Mouse (Mus musculus) thymus, postnatal 0 days (tissue): ENCODE data around the gene Mcu. TPM values are rescaled to one million over a fixed set of nuclear protein-coding genes. Genes with fewer than 3 reads are reported as not detected.

Experiments
- DNase-seq: peaks from one replicate; pipeline ENCODE4 v3.0.0-alpha.2; 2015; ENCODE audit warnings: low spot score
- polyA plus RNA-seq: library from polyadenylated mRNA; unstranded; fragments of >200 nt; fragmentation: Nextera tagmentation; extraction: Ambion mirVana; gene quantifications from 2 replicates; pipeline ENCODE4 v1.2.1, GENCODE M21; 2015

The Mcu gene
- polyA plus RNA-seq, 1 experiment from 2014 or later, result 29.3 TPM

DNA sequence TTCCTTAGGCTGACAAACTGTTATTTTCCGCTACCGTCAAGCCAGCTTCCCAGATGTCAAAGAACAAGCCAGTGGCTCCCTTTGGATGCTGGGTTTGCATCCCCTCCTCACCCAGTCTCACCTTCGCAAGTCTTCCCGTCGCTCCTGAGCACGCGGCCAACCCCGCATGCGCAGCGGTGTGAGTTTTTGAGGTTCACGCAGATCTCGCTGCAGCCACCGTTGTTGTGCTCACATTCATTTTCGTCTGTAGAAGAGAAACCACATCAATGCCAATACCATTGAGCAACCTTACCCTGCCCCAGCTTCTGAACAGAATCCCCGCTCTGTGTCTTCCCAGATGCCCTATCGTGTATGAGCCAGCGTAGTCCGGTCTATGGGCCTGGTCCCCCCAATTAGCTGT is 180.7 kb downstream of the Mcu start:
- no peak for DNase-seq

- DNase-seq, result no peak
Measured at GRCm38 (mm10) chr10:59430701-59431218, 185.7 kb downstream of the Mcu start.

DNA sequence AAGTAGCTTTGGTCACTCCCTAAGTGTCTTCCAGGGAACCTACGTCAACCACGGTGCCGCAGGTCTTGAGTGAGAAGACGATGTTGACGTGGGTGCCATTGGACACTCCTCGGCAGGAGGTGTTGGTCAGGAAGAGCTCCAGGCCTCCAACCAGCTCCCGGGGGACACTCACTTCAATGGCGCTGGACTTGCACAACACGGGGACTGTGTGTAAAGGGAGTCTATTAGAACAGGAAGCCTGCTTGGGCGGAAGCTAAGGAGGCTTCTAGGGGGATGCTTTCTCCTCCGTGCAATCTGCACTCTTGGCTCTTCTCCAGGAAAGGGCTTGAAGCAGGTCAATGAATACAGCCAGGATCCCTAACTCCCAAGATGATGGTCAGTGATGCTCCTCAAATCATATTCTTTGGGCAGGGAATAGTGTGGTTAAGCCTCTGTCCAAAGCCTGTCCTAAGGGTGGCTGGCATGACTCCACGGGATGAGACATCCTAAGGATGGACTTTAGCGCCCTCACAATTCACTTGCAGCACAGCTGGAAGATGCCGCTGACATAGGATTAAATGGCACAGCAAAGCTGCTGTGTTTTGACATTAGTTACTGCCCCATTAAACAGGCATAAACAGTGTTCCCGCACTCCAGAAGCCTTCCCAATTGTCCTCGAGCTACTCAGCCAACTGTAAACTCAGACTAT is 186.9 kb downstream of the Mcu start:
- no peak for DNase-seq

GRCm38 (mm10) chr10:59426371-59426770 is 190.1 kb downstream of the Mcu start:
- no peak for DNase-seq

GRCm38 (mm10) chr10:59425369-59425768 is 191.1 kb downstream of the Mcu start:
- DNase-seq, result no peak

DNA sequence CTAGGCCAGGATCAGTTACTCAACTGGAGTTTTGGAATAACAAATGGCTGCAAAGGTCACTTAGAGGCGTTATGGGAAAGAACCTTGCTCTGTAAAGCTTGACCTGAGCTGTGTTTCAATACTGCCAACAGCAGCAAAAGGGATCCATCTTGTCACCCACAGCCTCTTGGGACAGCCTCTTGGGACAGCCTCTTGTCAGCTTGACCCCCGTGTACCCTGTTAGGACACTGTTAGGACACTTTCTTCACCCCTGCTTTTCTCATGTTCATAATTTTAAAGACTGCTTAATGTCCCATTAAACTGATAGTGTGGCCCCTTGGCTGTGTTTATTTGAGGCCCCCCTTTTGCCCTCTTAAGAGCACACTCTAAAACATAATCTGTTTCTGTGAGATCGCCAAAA is 192.0 kb downstream of the Mcu start:
- DNase-seq, result no peak

DNA sequence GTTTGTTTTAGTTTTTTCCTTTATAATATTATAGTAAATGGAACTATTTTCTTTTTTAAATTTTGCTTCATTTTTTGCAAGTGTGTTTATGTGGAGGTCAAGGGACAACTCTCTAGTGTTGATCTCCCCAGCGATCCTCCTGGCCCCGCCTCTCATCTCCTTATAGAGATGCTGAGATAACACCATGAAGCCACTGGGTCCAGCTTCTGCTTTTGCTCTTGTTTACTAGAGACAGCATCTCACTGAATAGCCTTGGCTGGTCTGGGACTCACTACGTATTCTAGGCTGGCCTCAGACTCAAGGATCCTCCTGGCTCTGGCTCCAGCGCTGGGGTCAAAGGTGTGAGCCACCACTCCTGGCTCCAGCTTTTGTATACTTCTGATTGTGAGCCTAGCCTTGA is 197.0 kb downstream of the Mcu start:
- DNase-seq, result no peak

GRCm38 (mm10) chr10:59416623-59417022 is 199.9 kb downstream of the Mcu start:
- no peak for DNase-seq

DNA sequence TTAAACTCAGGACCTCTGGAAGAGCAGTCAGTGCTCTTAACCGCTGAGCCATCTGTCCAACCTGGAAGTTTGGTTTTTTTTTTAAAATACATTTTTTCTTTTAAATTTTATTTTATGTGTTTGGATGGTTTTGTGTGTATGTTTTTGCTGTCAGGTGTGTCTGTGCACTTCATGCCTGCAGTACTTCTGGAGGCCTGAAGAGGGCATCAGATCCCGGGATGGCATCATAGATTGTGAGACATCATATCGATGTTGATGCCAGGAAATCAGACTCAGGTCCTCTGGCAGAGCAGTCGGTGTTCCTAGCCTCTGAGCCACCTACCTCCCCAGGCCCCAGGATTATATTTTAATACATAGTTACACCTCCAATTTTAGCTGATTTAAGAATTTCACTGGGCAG is 202.8 kb downstream of the Mcu start:
- no peak for DNase-seq

DNA sequence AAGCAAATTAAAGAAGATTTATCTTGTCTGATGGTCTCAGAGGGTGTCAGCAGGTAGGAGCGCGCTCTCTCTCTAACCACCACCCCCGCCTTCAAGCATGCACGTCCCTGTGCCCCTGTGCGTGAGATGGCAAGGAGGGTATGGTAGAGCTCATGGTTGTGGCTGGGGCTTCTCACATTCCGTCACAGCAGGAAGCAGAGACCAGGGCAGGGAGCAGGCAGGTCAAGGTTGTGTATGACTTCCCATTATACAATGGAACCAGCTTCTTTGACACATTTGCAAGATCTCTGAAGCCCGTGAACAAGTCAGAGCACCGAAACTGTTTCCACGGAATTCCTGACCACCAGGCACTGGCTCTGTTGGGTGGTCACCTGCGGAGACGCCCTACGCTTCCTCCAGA is 206.2 kb downstream of the Mcu start:
- no peak for DNase-seq

- no peak for DNase-seq
Measured at GRCm38 (mm10) chr10:59408499-59408898, 208.0 kb downstream of the Mcu start.

DNA sequence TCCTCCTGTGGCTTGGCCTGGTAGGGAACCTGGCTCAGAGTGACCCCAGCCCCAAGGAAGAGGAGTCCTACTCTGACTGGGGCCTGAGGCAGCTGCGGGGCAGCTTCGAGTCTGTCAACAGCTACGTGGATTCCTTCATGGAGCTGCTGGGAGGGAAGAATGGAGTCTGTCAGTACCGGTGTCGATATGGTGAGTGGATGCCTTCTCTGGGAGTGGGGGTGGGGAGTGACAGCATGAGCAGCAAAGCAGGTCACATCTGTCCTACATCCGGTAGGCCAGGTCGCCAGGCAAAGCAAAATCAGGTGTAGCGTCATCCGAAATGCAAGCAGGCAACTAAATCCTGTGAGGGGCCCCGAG is 212.7 kb downstream of the Mcu start:
- DNase-seq, result no peak

DNA sequence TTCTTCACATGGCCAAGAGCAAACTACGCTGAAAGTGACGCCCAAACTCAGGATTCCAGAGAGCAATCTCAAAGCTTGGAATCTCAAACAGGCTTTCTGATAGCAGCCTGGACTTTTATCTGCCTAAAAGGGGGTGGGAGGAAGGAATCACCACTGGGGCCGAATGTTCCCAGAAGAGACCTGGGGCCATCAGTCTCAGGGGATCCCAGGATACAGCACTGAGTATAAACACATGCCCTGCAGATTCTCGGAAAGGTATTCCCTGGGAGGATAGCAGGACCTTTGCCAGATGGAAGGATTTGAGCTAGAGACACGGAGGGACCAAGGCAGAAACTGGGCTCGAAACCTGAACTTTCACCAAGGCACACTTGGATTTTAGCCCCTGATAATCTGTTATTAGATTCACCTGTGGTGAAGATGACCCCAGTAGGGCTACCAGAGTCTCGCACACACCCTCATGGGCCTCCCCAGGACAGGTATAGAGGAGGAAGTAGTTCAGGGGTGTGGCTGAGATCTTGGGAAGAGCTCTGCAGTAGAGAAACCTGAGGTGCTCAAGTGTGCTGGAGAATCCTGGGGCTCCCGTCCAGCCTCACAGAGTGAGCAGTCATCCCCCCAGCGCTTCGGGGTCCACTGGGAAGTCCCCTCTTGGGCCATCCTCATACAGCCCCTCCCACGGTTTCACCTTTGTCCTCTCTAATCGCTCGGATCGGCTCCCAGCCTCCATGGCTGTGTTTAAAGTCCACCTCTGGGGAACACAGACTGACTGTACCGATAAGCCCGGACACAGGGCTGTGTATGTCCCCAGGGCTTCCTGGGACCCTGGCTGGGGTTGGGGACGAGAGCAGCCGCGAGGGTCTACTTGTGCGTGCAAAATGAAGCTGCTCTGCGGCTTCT is 213.3 kb downstream of the Mcu start, which contains the start of gene Pla2g12b:
TSS of gene Pla2g12b (plus strand) at position 762 of the 894 bp plus-strand sequence.
- no peak for DNase-seq

Other genes with a start within 250 kb of the Mcu start
- 9.1 and 14.0 TPM in 2 replicates for gene Gm10273, start 221.1 kb downstream of the Mcu start, polyA plus RNA-seq
- not detected in 2 replicates for gene Pla2g12b, start 213.0 kb downstream of the Mcu start, polyA plus RNA-seq
- 0.45 and 0.46 TPM in 2 replicates for gene Oit3, start 174.9 kb downstream of the Mcu start, polyA plus RNA-seq
- gene Gm10322, start 629 bp downstream of the Mcu start, polyA plus RNA-seq, result not detected in 2 replicates
- 49.8 and 56.0 TPM in 2 replicates for gene Micu1, start 85.8 kb upstream of the Mcu start, polyA plus RNA-seq